Mouse (Mus musculus) urinary bladder, postnatal 4 days (tissue): ENCODE measurements at regions not wholly inside any gene's neighbourhood (a gene's known extent, or its start where the extent isn't known, plus 50 kb on each side); places are given as distances from the start of the nearest gene placed in this dataset.

ENCODE experiments used
- DNase-seq, 2 experiments: peaks; one replicate each; pipeline ENCODE4 v3.0.0; 2021 to 2022; ENCODE audit warnings: low spot score in 2 of 2

- DNase-seq = no peak
Measured at GRCm38 (mm10) chr11:64764056-64764455, 214.8 kb upstream of the Elac2 start.

GRCm38 (mm10) chr11:64776691-64777090 lies 202.1 kb upstream of the Elac2 start:
- no peak for DNase-seq

- no peak for DNase-seq
Measured at GRCm38 (mm10) chr11:64800246-64801121, 178.4 kb upstream of the Elac2 start.

GRCm38 (mm10) chr11:64801351-64801750 lies 177.5 kb upstream of the Elac2 start:
- DNase-seq = no peak

GRCm38 (mm10) chr11:64805567-64805966 lies 173.3 kb upstream of the Elac2 start:
- DNase-seq = no peak

- DNase-seq = no peak
Measured at GRCm38 (mm10) chr11:64812408-64812807, 166.4 kb upstream of the Elac2 start.

- DNase-seq = no peak
Measured at GRCm38 (mm10) chr11:64829429-64829828, 149.4 kb upstream of the Elac2 start.

GRCm38 (mm10) chr11:64832453-64832852 lies 146.4 kb upstream of the Elac2 start:
- no peak for DNase-seq

GRCm38 (mm10) chr11:64833786-64834185 lies 145.1 kb upstream of the Elac2 start:
- DNase-seq = no peak

GRCm38 (mm10) chr11:64836771-64837170 lies 142.1 kb upstream of the Elac2 start:
- no peak for DNase-seq

- DNase-seq = no peak
Measured at GRCm38 (mm10) chr11:64841092-64841491, 137.7 kb upstream of the Elac2 start.

GRCm38 (mm10) chr11:64842775-64843530 lies 135.9 kb upstream of the Elac2 start:
- no peak for DNase-seq

- DNase-seq = no peak
Measured at GRCm38 (mm10) chr11:64846577-64847147, 132.2 kb upstream of the Elac2 start.

- DNase-seq = no peak
Measured at GRCm38 (mm10) chr11:64859636-64860035, 119.2 kb upstream of the Elac2 start.

GRCm38 (mm10) chr11:64880674-64881073 lies 98.2 kb upstream of the Elac2 start:
- no peak for DNase-seq

- no peak for DNase-seq
Measured at GRCm38 (mm10) chr11:64884518-64884917, 94.3 kb upstream of the Elac2 start.

- no peak for DNase-seq
Measured at GRCm38 (mm10) chr11:64889335-64890020, 89.4 kb upstream of the Elac2 start.

- DNase-seq = no peak
Measured at GRCm38 (mm10) chr11:64890776-64891175, 88.1 kb upstream of the Elac2 start.

- DNase-seq = no peak
Measured at GRCm38 (mm10) chr11:64895804-64896466, 82.9 kb upstream of the Elac2 start.

- peak; percentile 56 to 78 for DNase-seq
Measured at GRCm38 (mm10) chr11:64898758-64899586, 79.9 kb upstream of the Elac2 start.
